Mouse (Mus musculus): ENCODE results near the gene Anxa6. TPM values are rescaled to one million over a fixed set of nuclear protein-coding genes. Genes with fewer than 3 reads are reported as not detected.

Gene Anxa6
- polyA plus RNA-seq, 1 experiment from 2014 or later: 29.6 TPM

GRCm38 (mm10) chr11:54987974-54988373 is 45.3 kb downstream of the Anxa6 start:
- Histone ChIP-seq H3K27ac (no peak overlapping the region), H3K9ac (no peak overlapping the region), H3K4me1 (no peaks in the 10 kb centered on the region), H3K4me2 (no peak overlapping the region), H3K9me3 (replicated peaks) (no peaks in the 10 kb centered on the region), H3K27me3 (no peaks in the 10 kb centered on the region), H3K36me3 (ENCODE audit: poor library complexity, severe bottlenecking) (peaks cover 3% of the 10 kb centered on the region; the same call in 1 of the 2 replicates), H3K4me3 (no peak overlapping the region)
- WGBS: 86% methylated on average over 1 of the region's 1 CpGs
- no peak for ATAC-seq

DNA sequence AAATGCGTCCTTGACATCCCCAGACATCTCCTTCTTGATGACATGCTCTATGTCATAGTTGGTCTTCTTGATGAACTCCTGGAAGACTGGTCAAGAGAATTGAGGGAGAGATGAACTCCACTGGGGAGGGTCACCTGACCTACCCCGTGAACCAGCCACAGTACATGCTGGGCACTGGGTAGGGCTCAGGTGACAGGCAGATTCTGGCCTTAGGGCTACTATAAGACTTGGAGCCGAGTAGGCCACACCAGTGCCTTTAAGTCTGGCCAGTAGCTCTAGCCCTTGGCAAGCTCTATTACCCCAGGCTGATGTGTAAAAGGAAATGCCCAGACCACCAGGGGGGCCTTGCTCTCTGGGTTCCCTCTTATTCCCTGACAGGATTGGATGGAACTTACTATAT is 48.2 kb downstream of the Anxa6 start:
- no peak overlapping the region for H3K27ac ChIP-seq
- H3K9me3 ChIP-seq (replicated peaks): no peaks in the 10 kb centered on the region
- ATAC-seq: no peak
- H3K27me3 ChIP-seq: no peaks in the 10 kb centered on the region
- H3K9ac ChIP-seq: no peak overlapping the region
- no peak overlapping the region for H3K4me2 ChIP-seq
- H3K36me3 ChIP-seq (ENCODE audit: poor library complexity, severe bottlenecking): peaks cover 13% of the 10 kb centered on the region
- WGBS: 74% methylated on average over 3 of the region's 3 CpGs
- no peaks in the 10 kb centered on the region for H3K4me1 ChIP-seq
- H3K4me3 ChIP-seq: no peak overlapping the region

- ATAC-seq: peak; percentile 38; the same call in 1 of the 2 replicates
- Histone ChIP-seq H3K27ac (no peak overlapping the region), H3K27me3 (no peaks in the 10 kb centered on the region), H3K9ac (no peak overlapping the region), H3K4me3 (no peak overlapping the region), H3K36me3 (ENCODE audit: poor library complexity, severe bottlenecking) (peaks cover 13% of the 10 kb centered on the region), H3K9me3 (replicated peaks) (no peaks in the 10 kb centered on the region), H3K4me2 (no peak overlapping the region), H3K4me1 (no peaks in the 10 kb centered on the region)
- 56% methylated on average over 4 of the region's 4 CpGs for WGBS
Measured at GRCm38 (mm10) chr11:54984581-54984980, 48.7 kb downstream of the Anxa6 start.

DNA sequence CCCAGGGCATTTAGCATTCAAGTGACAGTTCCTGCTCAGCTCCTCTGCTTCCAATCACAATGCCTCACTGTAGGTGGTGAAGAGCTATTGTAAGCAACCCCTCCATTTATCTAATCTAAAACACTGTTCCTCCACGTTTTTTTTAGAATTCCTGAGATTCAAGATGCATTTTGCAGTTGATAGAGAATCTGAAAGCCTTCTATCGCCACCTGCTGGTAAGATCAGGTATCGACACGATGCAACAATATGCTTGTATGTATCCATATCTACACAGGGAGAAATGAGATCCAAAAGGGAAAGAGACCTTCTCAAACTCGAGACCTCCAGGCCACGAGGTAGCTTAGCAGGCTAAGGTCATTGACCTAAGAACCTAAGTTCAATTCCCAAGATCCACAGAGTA is 49.2 kb downstream of the Anxa6 start:
- peaks cover 16% of the 10 kb centered on the region for H3K36me3 ChIP-seq (ENCODE audit: poor library complexity, severe bottlenecking)
- no peak overlapping the region for H3K27ac ChIP-seq
- no peak for ATAC-seq
- H3K4me3 ChIP-seq: no peak overlapping the region
- WGBS: under 1% methylated on average over 6 of the region's 6 CpGs
- H3K27me3 ChIP-seq: no peaks in the 10 kb centered on the region
- H3K9ac ChIP-seq: no peak overlapping the region
- no peak overlapping the region for H3K4me2 ChIP-seq
- H3K9me3 ChIP-seq (replicated peaks): no peaks in the 10 kb centered on the region
- H3K4me1 ChIP-seq: no peaks in the 10 kb centered on the region

DNA sequence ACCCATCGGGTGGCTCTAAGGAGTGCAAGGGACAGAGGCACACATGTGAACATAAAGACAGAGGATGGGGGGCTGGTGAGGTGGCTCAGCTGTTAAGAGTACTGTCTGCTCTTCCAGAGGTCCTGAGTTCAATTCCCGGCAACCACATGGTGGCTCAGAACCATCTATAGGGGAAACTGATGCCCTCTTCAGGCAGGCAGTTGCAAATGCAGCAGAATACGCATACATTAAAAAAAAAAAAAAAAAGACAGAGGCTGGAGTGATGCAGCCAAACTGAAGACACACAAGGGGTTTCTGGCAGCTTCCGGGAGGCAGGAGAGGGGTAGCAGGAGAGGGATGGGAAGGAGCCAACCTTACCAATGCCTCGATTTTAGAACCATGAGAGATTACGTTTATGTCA is 50.7 kb downstream of the Anxa6 start:
- H3K4me2 ChIP-seq: no peak overlapping the region
- H3K36me3 ChIP-seq (ENCODE audit: poor library complexity, severe bottlenecking): peaks cover 16% of the 10 kb centered on the region
- no peak overlapping the region for H3K27ac ChIP-seq
- 87% methylated on average over 6 of the region's 6 CpGs for WGBS
- no peaks in the 10 kb centered on the region for H3K4me1 ChIP-seq
- no peaks in the 10 kb centered on the region for H3K9me3 ChIP-seq (replicated peaks)
- H3K4me3 ChIP-seq: no peak overlapping the region
- H3K27me3 ChIP-seq: no peaks in the 10 kb centered on the region
- ATAC-seq: no peak
- H3K9ac ChIP-seq: no peak overlapping the region

- no peak overlapping the region for H3K27ac ChIP-seq
- no peaks in the 10 kb centered on the region for H3K27me3 ChIP-seq
- H3K4me1 ChIP-seq: no peaks in the 10 kb centered on the region
- peaks cover 16% of the 10 kb centered on the region for H3K36me3 ChIP-seq (ENCODE audit: poor library complexity, severe bottlenecking)
- H3K9me3 ChIP-seq (replicated peaks): no peaks in the 10 kb centered on the region
- H3K9ac ChIP-seq: no peak overlapping the region
- 86% methylated on average over 4 of the region's 4 CpGs for WGBS
- no peak overlapping the region for H3K4me3 ChIP-seq
- no peak for ATAC-seq
- no peak overlapping the region for H3K4me2 ChIP-seq
Measured at GRCm38 (mm10) chr11:54981630-54982029, 51.6 kb downstream of the Anxa6 start.

GRCm38 (mm10) chr11:54977385-54977937 is 55.8 kb downstream of the Anxa6 start:
- 70% methylated on average over 6 of the region's 6 CpGs for WGBS
- H3K4me3 ChIP-seq: no peak overlapping the region

DNA sequence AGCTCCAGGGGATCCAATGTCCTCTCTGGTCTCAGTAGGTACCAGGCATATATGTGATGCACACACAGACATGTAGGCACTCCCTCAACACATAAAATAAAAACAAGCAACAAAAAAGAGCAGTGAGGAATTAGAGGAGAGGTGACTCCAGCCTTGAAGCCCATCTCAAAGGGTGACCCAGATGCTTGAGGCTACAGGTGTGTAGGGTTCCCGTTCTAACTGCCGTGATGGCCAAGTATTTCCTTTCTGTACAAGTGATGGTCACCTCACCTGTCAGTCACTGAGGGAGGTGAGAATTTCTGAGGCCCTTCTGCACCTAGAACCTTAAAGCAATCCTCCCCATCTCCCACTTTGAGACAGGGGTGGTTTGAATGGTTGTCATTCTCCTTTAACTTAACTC is 56.9 kb downstream of the Anxa6 start:
- H3K36me3 ChIP-seq (ENCODE audit: poor library complexity, severe bottlenecking): peaks cover 9% of the 10 kb centered on the region
- H3K4me2 ChIP-seq: no peak overlapping the region
- H3K27ac ChIP-seq: no peak overlapping the region
- H3K4me1 ChIP-seq: peaks cover 9% of the 10 kb centered on the region
- no peak overlapping the region for H3K4me3 ChIP-seq
- no peaks in the 10 kb centered on the region for H3K9me3 ChIP-seq (replicated peaks)
- ATAC-seq: no peak
- WGBS: 95% methylated on average over 2 of the region's 2 CpGs
- no peak overlapping the region for H3K9ac ChIP-seq
- no peaks in the 10 kb centered on the region; the same call in 1 of the 2 replicates for H3K27me3 ChIP-seq

More at GRCm38 (mm10) chr11:54977385-54977937, 55.8 kb downstream of the Anxa6 start:
- no peak overlapping the region for H3K9ac ChIP-seq
- peaks cover 9% of the 10 kb centered on the region for H3K4me1 ChIP-seq
- H3K36me3 ChIP-seq (ENCODE audit: poor library complexity, severe bottlenecking): peaks cover 16% of the 10 kb centered on the region
- H3K27me3 ChIP-seq: no peaks in the 10 kb centered on the region; the same call in 1 of the 2 replicates
- no peak overlapping the region for H3K4me2 ChIP-seq
- H3K27ac ChIP-seq: no peak overlapping the region
- no peaks in the 10 kb centered on the region for H3K9me3 ChIP-seq (replicated peaks)
- no peak for ATAC-seq

DNA sequence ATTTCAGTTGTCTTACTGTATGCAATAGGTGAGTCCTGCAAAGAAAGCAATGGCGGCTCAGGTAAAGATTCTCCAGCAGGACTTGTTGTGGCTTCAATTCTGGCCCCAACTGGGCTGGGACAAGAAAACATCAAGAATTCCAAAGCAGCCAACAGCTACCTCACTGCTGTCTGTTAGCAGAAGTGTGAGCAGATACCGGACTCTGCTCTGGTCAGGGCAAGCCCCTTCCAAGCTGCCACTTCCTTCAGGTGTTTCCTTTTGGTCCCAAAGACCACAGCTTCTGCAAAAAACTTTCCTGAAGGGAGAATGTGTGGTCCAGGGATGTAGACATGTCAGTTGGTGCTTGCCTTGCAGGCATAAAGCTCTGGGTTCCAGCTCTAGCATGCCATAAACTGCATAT is 57.5 kb downstream of the Anxa6 start:
- H3K9me3 ChIP-seq (replicated peaks): no peaks in the 10 kb centered on the region
- H3K9ac ChIP-seq: no peak overlapping the region
- H3K27me3 ChIP-seq: no peaks in the 10 kb centered on the region; the same call in 1 of the 2 replicates
- peaks cover 9% of the 10 kb centered on the region for H3K4me1 ChIP-seq
- H3K36me3 ChIP-seq (ENCODE audit: poor library complexity, severe bottlenecking): peaks cover 6% of the 10 kb centered on the region; the same call in 1 of the 2 replicates
- H3K4me2 ChIP-seq: no peak overlapping the region
- WGBS: 86% methylated on average over 2 of the region's 2 CpGs
- no peak overlapping the region for H3K4me3 ChIP-seq
- ATAC-seq: no peak
- H3K27ac ChIP-seq: no peak overlapping the region

- Histone ChIP-seq H3K27ac (no peak overlapping the region), H3K27me3 (no peaks in the 10 kb centered on the region; the same call in 1 of the 2 replicates), H3K36me3 (ENCODE audit: poor library complexity, severe bottlenecking) (peaks cover 6% of the 10 kb centered on the region; the same call in 1 of the 2 replicates), H3K4me2 (no peak overlapping the region), H3K4me3 (no peak overlapping the region), H3K9ac (no peak overlapping the region), H3K4me1 (peaks cover 9% of the 10 kb centered on the region), H3K9me3 (replicated peaks) (no peaks in the 10 kb centered on the region)
- 86% methylated on average over 5 of the region's 5 CpGs for WGBS
- no peak for ATAC-seq
Measured at GRCm38 (mm10) chr11:54975340-54975739, 57.9 kb downstream of the Anxa6 start.

GRCm38 (mm10) chr11:54974639-54975038 is 58.6 kb downstream of the Anxa6 start:
- no peaks in the 10 kb centered on the region for H3K9me3 ChIP-seq (replicated peaks)

DNA sequence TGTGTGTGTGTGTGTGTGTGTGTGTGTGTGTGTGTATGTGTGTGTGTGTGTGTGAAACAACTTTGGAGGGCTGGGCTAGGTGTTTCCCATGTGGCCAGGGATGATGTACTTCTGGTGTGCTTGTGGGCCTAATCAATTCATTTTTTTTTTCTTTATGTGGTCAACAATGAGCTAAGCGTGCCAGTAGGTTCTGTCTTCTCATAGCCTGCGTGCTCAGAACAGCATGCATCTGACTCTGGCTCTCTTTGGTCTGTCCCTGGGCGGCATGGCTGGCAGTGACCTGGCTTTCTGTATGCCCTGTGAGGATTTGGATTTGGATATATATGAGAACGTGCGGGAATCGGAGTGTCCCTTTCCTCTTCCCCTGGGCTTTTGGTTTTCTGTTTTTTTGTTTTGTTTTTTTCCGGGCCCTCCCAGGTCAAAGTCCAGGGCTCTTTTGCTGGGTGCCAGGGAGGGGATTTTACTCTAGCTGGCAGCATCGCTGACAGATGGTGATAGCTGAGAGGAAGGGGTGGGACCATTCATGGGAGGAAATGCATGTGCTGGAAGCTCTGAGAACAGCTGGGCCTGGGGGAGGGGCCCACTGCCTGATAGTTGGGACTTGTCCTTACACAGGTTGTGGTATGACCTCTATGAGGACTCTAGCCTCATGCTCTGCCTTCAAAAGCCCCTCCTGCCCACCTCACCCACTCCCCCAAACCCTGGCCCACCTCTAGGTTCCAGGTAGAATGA is 59.6 kb downstream of the Anxa6 start:
- Histone ChIP-seq H3K36me3 (ENCODE audit: poor library complexity, severe bottlenecking) (no peaks in the 10 kb centered on the region), H3K9ac (no peak overlapping the region), H3K27ac (peak overlapping the region; percentile 63), H3K27me3 (no peaks in the 10 kb centered on the region; the same call in 1 of the 2 replicates), H3K9me3 (replicated peaks) (no peaks in the 10 kb centered on the region), H3K4me1 (peaks cover 9% of the 10 kb centered on the region), H3K4me3 (no peak overlapping the region), H3K4me2 (no peak overlapping the region)
- peak; percentile 63; the same call in 1 of the 2 replicates for ATAC-seq
- 66% methylated on average over 8 of the region's 8 CpGs for WGBS

More at GRCm38 (mm10) chr11:54974639-54975038, 58.6 kb downstream of the Anxa6 start:
- Histone ChIP-seq H3K4me3 (no peak overlapping the region), H3K27me3 (no peaks in the 10 kb centered on the region; the same call in 1 of the 2 replicates), H3K4me2 (no peak overlapping the region), H3K4me1 (peaks cover 9% of the 10 kb centered on the region), H3K27ac (no peak overlapping the region), H3K9ac (no peak overlapping the region), H3K36me3 (ENCODE audit: poor library complexity, severe bottlenecking) (peaks cover 6% of the 10 kb centered on the region; the same call in 1 of the 2 replicates)
- ATAC-seq: no peak
- WGBS: 87% methylated on average over 4 of the region's 4 CpGs

Measured in forebrain, embryonic 13.5 days (tissue).